Mouse (Mus musculus) heart, postnatal 0 days (tissue): ENCODE measurements around the gene Arl14.

ENCODE experiments used
- CTCF ChIP-seq: IDR thresholded peaks from 2 replicates; pipeline ENCODE4 v1.5.1; 2016; ENCODE audit warnings: antibody characterized with exemption, control low read depth, low read depth
- EP300 ChIP-seq: IDR thresholded peaks from 2 replicates; pipeline ENCODE4 v1.6.1; 2016; ENCODE audit warnings: antibody characterized with exemption, low read depth

DNA sequence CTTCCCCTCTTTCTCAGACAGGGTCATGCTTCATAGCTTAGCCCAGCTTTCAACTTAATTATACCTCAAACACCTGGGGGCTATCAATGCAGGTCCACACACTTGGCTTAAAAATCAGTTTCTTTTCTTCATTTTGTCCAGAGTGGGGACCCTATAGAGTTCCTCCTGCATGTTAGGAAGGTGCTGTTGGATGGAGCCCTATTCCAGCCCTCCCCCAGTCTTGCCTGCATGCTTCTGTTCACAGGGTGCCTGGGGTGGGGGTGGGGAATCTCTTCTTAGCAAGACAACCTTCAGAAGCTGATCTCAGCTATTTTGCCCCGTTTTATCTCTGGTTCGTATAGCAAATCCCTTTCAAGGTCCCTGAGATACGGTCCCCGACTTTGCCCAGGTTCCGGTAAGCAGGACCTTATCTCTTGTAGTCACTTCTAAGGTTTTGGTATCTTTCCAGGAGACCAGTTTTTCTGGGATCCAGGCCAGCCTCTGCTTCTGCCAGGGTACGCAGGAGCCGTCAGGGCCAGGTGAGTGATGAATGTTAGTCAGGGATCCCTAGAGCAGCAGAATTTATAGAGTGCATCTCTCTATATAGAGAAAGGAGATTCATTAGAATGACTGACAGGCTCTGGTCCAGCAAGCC is 40.9 kb downstream of the Arl14 start:
- TF ChIP-seq CTCF (no peak), EP300 (no peak)
